ENCODE assay signal across 9 mouse cellular contexts in the genomic region with DNA sequence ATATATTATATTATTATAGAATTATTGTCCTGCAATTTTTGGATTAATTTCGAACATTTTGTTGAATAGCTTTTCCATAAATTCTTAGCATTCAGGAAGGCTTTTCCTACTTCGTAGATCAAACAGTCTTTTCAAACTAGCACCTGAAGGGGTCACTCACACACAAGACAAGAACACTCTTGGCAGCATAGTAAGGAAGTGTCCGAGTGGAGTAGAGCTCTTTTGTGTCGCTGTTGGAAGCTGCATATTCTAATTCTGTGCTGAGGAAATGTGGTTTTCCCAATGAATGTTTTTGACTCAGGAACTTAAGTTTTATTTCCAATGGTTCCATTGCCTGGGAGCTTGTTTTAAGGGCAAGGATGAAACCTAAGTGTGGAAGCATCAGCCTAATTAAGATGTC.
DNase-seq lines count a peak whose midpoint lies in the region; ATAC-seq and TF ChIP-seq lines count a peak whose summit lies in the region.
"Had no signal": no experiment of that assay in that cellular context is flagged by ENCODE, and none has a peak within 500 bp of the region (broad histone marks: within the 10 kb centered on the region; RNA-seq: fewer than 3 reads in every experiment).

No protein-coding gene starts in this region.

- no peaks in the 10 kb centered on the region for H3K4me1 ChIP-seq in heart, embryonic 11.5 days (ENCODE audit: control insufficient read depth, insufficient read depth, low read length)
- no peaks in the 10 kb centered on the region for H3K4me1 ChIP-seq in cortical plate, adult 2 months (ENCODE audit: control insufficient read depth, insufficient read depth, low read length)

- no peaks in the 10 kb centered on the region for H3K9me3 ChIP-seq in heart, embryonic 11.5 days (replicated peaks; ENCODE audit: control insufficient read depth, low read length)

- no peaks in the 10 kb centered on the region for H3K27me3 ChIP-seq in heart, embryonic 11.5 days (ENCODE audit: control insufficient read depth, insufficient read depth, low read length)

- no peak for TF ChIP-seq POLR2A in cortical plate, adult 2 months (IDR thresholded peaks at IDR 0.05; ENCODE audit: extremely low read depth, insufficient read depth, low read length)

- peak; percentile 25 to 40 for DNase-seq in heart, postnatal 10 days
- DNase-seq in ES-CJ7 (ENCODE audit: low read depth, low spot score) = peak; percentile 45
- DNase-seq in kidney, postnatal 14 days = peak; percentile 60
- DNase-seq in layer of hippocampus, adult 9-10 months (ENCODE audit: low spot score) = no peak
- no peak for DNase-seq in cerebellum, adult 9-10 months
- DNase-seq: thymus, postnatal 25 days had no signal

- no peak overlapping the region for H3K4me2 ChIP-seq in heart, embryonic 11.5 days

- WGBS in heart, embryonic 11.5 days (ENCODE audit: insufficient replicate concordance) = 10% methylated on average over 4 of the region's 4 CpGs

- H3K27ac ChIP-seq in heart, embryonic 11.5 days (ENCODE audit: low read depth, low read length) = no peak overlapping the region
- H3K27ac ChIP-seq in cortical plate, adult 2 months (ENCODE audit: insufficient read depth, low read length) = no peak overlapping the region

- no peak overlapping the region for H3K4me3 ChIP-seq in heart, embryonic 11.5 days (ENCODE audit: low read depth, low read length)
- H3K4me3 ChIP-seq in cortical plate, adult 2 months (ENCODE audit: insufficient read depth, low read length) = no peak overlapping the region

- 0 out of 2 replicates have a peak, but pooled peaks have one; percentile 34 for TF ChIP-seq CTCF in cortical plate, adult 2 months (IDR thresholded peaks at IDR 0.05; ENCODE audit: extremely low read depth, insufficient read depth, low read length)

- ATAC-seq in heart, embryonic 11.5 days (replicated peaks; ENCODE audit: insufficient number of reproducible peaks, low FRiP score, low TSS enrichment) = no peak
- ATAC-seq in megakaryocyte, adult 5-6 weeks (ENCODE audit: poor library complexity, severe bottlenecking) = no peak

- intact Hi-C loops in heart, postnatal 10 days (cut with DNase I) = loop anchor here (1.0 to 10.0 kb wide), 2 partner anchors 151 to 1019 kb away; no protein-coding TSS in a partner anchor

- no peaks in the 10 kb centered on the region for H3K36me3 ChIP-seq in heart, embryonic 11.5 days (ENCODE audit: control insufficient read depth, insufficient read depth, low read length)

- H3K9ac ChIP-seq in heart, embryonic 11.5 days (ENCODE audit: low read depth, low read length) = no peak overlapping the region

Comparison
In these comparisons a context has a peak if more than half of its experiments do, and no peak if none do; other contexts are left out.
1. DNase-seq: peak in heart, postnatal 10 days (2 of 2), ES-CJ7 (single experiment) and kidney, postnatal 14 days (single experiment); none in layer of hippocampus, adult 9-10 months (single experiment) and cerebellum, adult 9-10 months (single experiment).